Mouse (Mus musculus) MEL (cell line): ENCODE measurements around the gene D430042O09Rik. TPM values are rescaled to one million over a fixed set of nuclear protein-coding genes. Genes with fewer than 3 reads are reported as not detected.

ENCODE experiments used
- DNase-seq: peaks from one replicate; pipeline ENCODE4 v3.0.0; 2011; ENCODE audit warnings: low read depth, low spot score
- H3K27ac ChIP-seq: 2 replicates; pipeline ENCODE4 v1.5.1; 2012; ENCODE audit warnings: low read depth, mild to moderate bottlenecking, control low read depth, low read length, moderate library complexity; ENCODE audit not compliant: control insufficient read depth
- H3K27me3 ChIP-seq, 2 experiments: fragments of 150-350 bp in 1 of 2; sonication (generic) in 1 of 2; 2 replicates each; pipeline ENCODE4 v1.6.1; 2012; ENCODE audit warnings: low read length in 2 of 2, mild to moderate bottlenecking in 2 of 2, improper control_type of control experiment in 1 of 2, moderate library complexity in 1 of 2; ENCODE audit not compliant: insufficient read depth in 2 of 2, control insufficient read depth in 1 of 2
- H3K36me3 ChIP-seq, 2 experiments: 2 replicates each; pipeline ENCODE4 v1.6.1; 2012 to 2014; ENCODE audit warnings: low read length in 2 of 2, improper control_type of control experiment in 1 of 2, inconsistent platforms in 1 of 2, mild to moderate bottlenecking in 1 of 2; ENCODE audit not compliant: insufficient read depth in 2 of 2, control insufficient read depth in 1 of 2
- H3K4me1 ChIP-seq, 2 experiments: fragments of 150-350 bp in 1 of 2; sonication (generic) in 1 of 2; 2 replicates each; pipeline ENCODE4 v1.6.1; 2012; ENCODE audit warnings: low read length in 2 of 2, improper control_type of control experiment in 1 of 2, mild to moderate bottlenecking in 1 of 2; ENCODE audit not compliant: insufficient read depth in 2 of 2, control insufficient read depth in 1 of 2
- H3K4me3 ChIP-seq, 2 experiments: fragments of 150-350 bp in 1 of 2; sonication (generic) in 1 of 2; 2 replicates each; pipeline ENCODE4 v1.5.1; 2012; ENCODE audit warnings: low read depth in 2 of 2, low read length in 2 of 2, mild to moderate bottlenecking in 2 of 2, moderate library complexity in 2 of 2, control low read depth in 1 of 2, improper control_type of control experiment in 1 of 2; ENCODE audit not compliant: control insufficient read depth in 1 of 2, insufficient read depth in 1 of 2
- H3K79me2 ChIP-seq: 2 replicates; pipeline ENCODE4 v1.6.1; 2012; ENCODE audit warnings: mild to moderate bottlenecking, low read length, moderate library complexity; ENCODE audit not compliant: control insufficient read depth, poor library complexity, insufficient read depth
- H3K9ac ChIP-seq: 2 replicates; pipeline ENCODE4 v1.6.1; 2012; ENCODE audit warnings: low read depth, mild to moderate bottlenecking, control low read depth, low read length, moderate library complexity; ENCODE audit not compliant: control insufficient read depth, poor library complexity, severe bottlenecking
- H3K9me3 ChIP-seq: fragments of 150-350 bp; sonication (generic); replicated peaks from 2 replicates; pipeline ENCODE4 v1.6.1; 2012; ENCODE audit warnings: mild to moderate bottlenecking, low read length, improper control_type of control experiment, moderate library complexity; ENCODE audit not compliant: insufficient read depth
- CHD1 ChIP-seq: IDR thresholded peaks from 2 replicates; pipeline ENCODE4 v1.6.1; 2012; ENCODE audit warnings: low read depth, mild to moderate bottlenecking, inconsistent platforms, low read length, improper control_type of control experiment
- CHD2 ChIP-seq: IDR thresholded peaks from 2 replicates; pipeline ENCODE4 v1.6.1; 2011; ENCODE audit warnings: low read length, improper control_type of control experiment
- CTCF ChIP-seq, 3 experiments: IDR thresholded peaks in 2 of 3; conservative IDR thresholded peaks in 1 of 3; 2 replicates each; pipeline ENCODE4 v1.5.1; 2011 to 2012; ENCODE audit warnings: low read length in 3 of 3, low read depth in 2 of 3, mild to moderate bottlenecking in 2 of 3, improper control_type of control experiment in 1 of 3, inconsistent platforms in 1 of 3, mixed read lengths in 1 of 3, moderate library complexity in 1 of 3; ENCODE audit not compliant: control insufficient read depth in 1 of 3, insufficient read depth in 1 of 3, poor library complexity in 1 of 3, severe bottlenecking in 1 of 3
- E2F4 ChIP-seq: IDR thresholded peaks from 2 replicates; pipeline ENCODE4 v1.6.1; 2011; ENCODE audit warnings: low read depth, low read length, improper control_type of control experiment, borderline replicate concordance
- ELF1 ChIP-seq: IDR thresholded peaks from 2 replicates; pipeline ENCODE4 v1.6.1; 2014; ENCODE audit warnings: low read depth, mild to moderate bottlenecking, inconsistent platforms, low read length, improper control_type of control experiment, moderate library complexity
- EP300 ChIP-seq, 2 experiments: IDR thresholded peaks; 2 replicates each; pipeline ENCODE4 v1.6.1; 2011; ENCODE audit warnings: improper control_type of control experiment in 2 of 2, low read length in 2 of 2, low read depth in 1 of 2, mild to moderate bottlenecking in 1 of 2
- GATA1 ChIP-seq: IDR thresholded peaks from 2 replicates; pipeline ENCODE4 v1.6.1; 2011; ENCODE audit warnings: low read depth, low read length, improper control_type of control experiment
- HCFC1 ChIP-seq: IDR thresholded peaks from 2 replicates; pipeline ENCODE4 v1.6.1; 2012; ENCODE audit warnings: low read depth, mild to moderate bottlenecking, inconsistent platforms, low read length, improper control_type of control experiment, moderate library complexity
- JUND ChIP-seq: IDR thresholded peaks from 2 replicates; pipeline ENCODE4 v1.6.1; 2011; ENCODE audit warnings: low read depth, mild to moderate bottlenecking, improper control_type of control experiment, low read length
- MAFK ChIP-seq: IDR thresholded peaks from 2 replicates; pipeline ENCODE4 v1.6.1; 2011; ENCODE audit warnings: low read depth, mild to moderate bottlenecking, low read length, improper control_type of control experiment, borderline replicate concordance
- MAX ChIP-seq: IDR thresholded peaks from 2 replicates; pipeline ENCODE4 v1.6.1; 2011; ENCODE audit warnings: low read length, improper control_type of control experiment
- MAZ ChIP-seq: IDR thresholded peaks from 2 replicates; pipeline ENCODE4 v1.6.1; 2012; ENCODE audit warnings: low read depth, mild to moderate bottlenecking, inconsistent platforms, low read length, improper control_type of control experiment
- MEF2A ChIP-seq: IDR thresholded peaks from 2 replicates; pipeline ENCODE4 v1.6.1; 2014; ENCODE audit warnings: low read depth, mild to moderate bottlenecking, inconsistent platforms, low read length, improper control_type of control experiment; ENCODE audit not compliant: poor library complexity, insufficient replicate concordance, severe bottlenecking; ENCODE audit errors: extremely low read depth
- MXI1 ChIP-seq: IDR thresholded peaks from 2 replicates; pipeline ENCODE4 v1.6.1; 2011; ENCODE audit warnings: mild to moderate bottlenecking, low read depth, low read length, improper control_type of control experiment
- MYB ChIP-seq: IDR thresholded peaks from 2 replicates; pipeline ENCODE4 v1.6.1; 2011; ENCODE audit warnings: mild to moderate bottlenecking, low read depth, low read length, improper control_type of control experiment
- MYC ChIP-seq: IDR thresholded peaks from 2 replicates; pipeline ENCODE4 v1.6.1; 2011; ENCODE audit warnings: low read depth, mild to moderate bottlenecking, low read length, improper control_type of control experiment, moderate library complexity
- NELFE ChIP-seq: IDR thresholded peaks from 2 replicates; pipeline ENCODE4 v1.6.1; 2011; ENCODE audit warnings: low read depth, low read length, improper control_type of control experiment
- POLR2A ChIP-seq, 2 experiments: IDR thresholded peaks; 2 replicates each; pipeline ENCODE4 v1.6.1; 2011 to 2012; ENCODE audit warnings: low read length in 2 of 2, mild to moderate bottlenecking in 2 of 2, control low read depth in 1 of 2, improper control_type of control experiment in 1 of 2, low read depth in 1 of 2, moderate library complexity in 1 of 2; ENCODE audit not compliant: control insufficient read depth in 1 of 2, insufficient read depth in 1 of 2, poor library complexity in 1 of 2
- POLR2AphosphoS5 ChIP-seq: IDR thresholded peaks from 2 replicates; pipeline ENCODE4 v1.6.1; 2012; ENCODE audit warnings: low read depth, borderline replicate concordance, mild to moderate bottlenecking, inconsistent platforms, low read length, moderate library complexity, mixed read lengths
- RAD21 ChIP-seq: IDR thresholded peaks from 2 replicates; pipeline ENCODE4 v1.6.1; 2011; ENCODE audit warnings: mild to moderate bottlenecking, low read depth, low read length, improper control_type of control experiment
- SMC3 ChIP-seq: IDR thresholded peaks from 2 replicates; pipeline ENCODE4 v1.6.1; 2011; ENCODE audit warnings: low read depth, low read length, improper control_type of control experiment
- TAL1 ChIP-seq: IDR thresholded peaks from 2 replicates; pipeline ENCODE4 v1.6.1; 2012; ENCODE audit warnings: mild to moderate bottlenecking, inconsistent platforms, low read length, moderate library complexity, mixed read lengths
- TBP ChIP-seq: IDR thresholded peaks from 2 replicates; pipeline ENCODE4 v1.8.0; 2011; ENCODE audit warnings: low read depth, low read length, improper control_type of control experiment
- USF1 ChIP-seq: IDR thresholded peaks from 2 replicates; pipeline ENCODE4 v1.6.1; 2014; ENCODE audit warnings: low read depth, mild to moderate bottlenecking, inconsistent platforms, low read length, improper control_type of control experiment, moderate library complexity
- USF2 ChIP-seq, 2 experiments: IDR thresholded peaks; 2 replicates each; pipeline ENCODE4 v1.6.1; 2011 to 2012; ENCODE audit warnings: improper control_type of control experiment in 2 of 2, low read length in 2 of 2, borderline replicate concordance in 1 of 2, inconsistent platforms in 1 of 2, low read depth in 1 of 2, mild to moderate bottlenecking in 1 of 2; ENCODE audit not compliant: insufficient read depth in 1 of 2
- ZC3H11A ChIP-seq: IDR thresholded peaks from 2 replicates; pipeline ENCODE4 v1.6.1; 2012; ENCODE audit warnings: low read depth, mild to moderate bottlenecking, inconsistent platforms, low read length, improper control_type of control experiment
- ZKSCAN1 ChIP-seq: IDR thresholded peaks from 2 replicates; pipeline ENCODE4 v1.6.1; 2012; ENCODE audit warnings: low read depth, mild to moderate bottlenecking, inconsistent platforms, low read length, improper control_type of control experiment, moderate library complexity
- ZMIZ1 ChIP-seq: IDR thresholded peaks from 2 replicates; pipeline ENCODE4 v1.6.1; 2012; ENCODE audit warnings: low read depth, mild to moderate bottlenecking, inconsistent platforms, low read length, improper control_type of control experiment, moderate library complexity
- ZNF384 ChIP-seq: IDR thresholded peaks from 2 replicates; pipeline ENCODE4 v1.6.1; 2012; ENCODE audit warnings: low read depth, mild to moderate bottlenecking, inconsistent platforms, low read length, improper control_type of control experiment
- polyA plus RNA-seq, 2 experiments: library from polyadenylated mRNA; stranded (reverse) in 1 of 2; unstranded in 1 of 2; fragments of >175 nt in 1 of 2; fragments of >200 nt in 1 of 2; gene quantifications; 2 replicates each; pipeline versions ENCODE4 v1.2.1 to v1.2.4; 2012; ENCODE audit warnings: low replicate concordance in 2 of 2, low read depth in 1 of 2; ENCODE audit not compliant: insufficient read length in 2 of 2, insufficient read depth in 1 of 2, missing spikeins in 1 of 2
- total RNA-seq: library from RNA; depleted of rRNA; stranded (reverse); fragments of 300-350 nt; gene quantifications from 2 replicates; pipeline ENCODE4 v1.2.3, GENCODE M21; 2012

D430042O09Rik gene
- total and polyA plus RNA-seq, 3 experiments, result 6.2 to 12.8 TPM; not detected in 1

DNA sequence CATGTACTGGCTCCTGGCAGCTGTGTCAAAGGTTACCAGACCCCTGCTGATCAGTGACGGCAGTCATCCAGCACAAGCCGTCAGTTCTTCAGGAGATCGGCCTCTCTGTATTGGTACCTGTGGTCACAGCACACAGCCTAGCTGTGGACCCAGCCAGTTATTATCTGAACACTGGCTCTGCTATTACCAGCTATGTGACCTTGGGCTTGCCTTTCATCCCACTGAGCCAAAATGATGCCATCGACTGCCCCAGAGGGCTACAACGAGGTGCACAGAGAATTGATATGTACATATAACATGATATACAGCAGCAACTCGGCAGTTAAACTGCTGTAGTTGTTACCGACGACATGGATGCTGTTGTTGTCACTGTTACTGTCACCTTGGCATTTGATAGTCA, 82.4 kb downstream of the D430042O09Rik start:
- no peak overlapping the region for H3K27ac ChIP-seq
- H3K4me1 ChIP-seq, result no peaks in the 10 kb centered on the region
- H3K27me3 ChIP-seq, result no peaks in the 10 kb centered on the region
- no peak for DNase-seq
- no peak overlapping the region for H3K4me3 ChIP-seq
- no peaks in the 10 kb centered on the region for H3K36me3 ChIP-seq
- no peaks in the 10 kb centered on the region for H3K79me2 ChIP-seq
- TF ChIP-seq CHD1 (no peak), SMC3 (no peak), MYC (no peak), MAZ (no peak), POLR2AphosphoS5 (no peak)
- H3K9ac ChIP-seq, result no peak overlapping the region
- H3K9me3 ChIP-seq, result no peaks in the 10 kb centered on the region

DNA sequence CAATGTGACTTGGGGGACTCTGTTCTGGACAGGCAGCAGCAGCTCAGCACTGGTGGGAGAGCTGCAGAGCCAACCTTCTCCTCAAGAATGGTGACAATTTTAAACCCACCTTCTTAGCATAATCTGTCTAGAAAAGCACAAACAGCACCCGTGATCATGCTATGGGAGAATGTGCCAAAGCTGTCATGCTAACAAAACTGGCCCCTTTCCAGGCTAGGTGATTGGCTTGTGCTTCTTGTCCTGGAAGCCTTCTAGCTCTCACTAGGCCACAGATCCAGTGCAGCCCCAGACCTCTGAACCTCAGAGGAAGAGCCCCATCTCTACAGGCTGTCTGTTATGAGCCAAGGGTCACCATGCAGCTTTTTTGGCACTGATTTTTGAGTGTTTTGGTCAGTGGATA, 98.9 kb downstream of the D430042O09Rik start:
- no peaks in the 10 kb centered on the region for H3K9me3 ChIP-seq

DNA sequence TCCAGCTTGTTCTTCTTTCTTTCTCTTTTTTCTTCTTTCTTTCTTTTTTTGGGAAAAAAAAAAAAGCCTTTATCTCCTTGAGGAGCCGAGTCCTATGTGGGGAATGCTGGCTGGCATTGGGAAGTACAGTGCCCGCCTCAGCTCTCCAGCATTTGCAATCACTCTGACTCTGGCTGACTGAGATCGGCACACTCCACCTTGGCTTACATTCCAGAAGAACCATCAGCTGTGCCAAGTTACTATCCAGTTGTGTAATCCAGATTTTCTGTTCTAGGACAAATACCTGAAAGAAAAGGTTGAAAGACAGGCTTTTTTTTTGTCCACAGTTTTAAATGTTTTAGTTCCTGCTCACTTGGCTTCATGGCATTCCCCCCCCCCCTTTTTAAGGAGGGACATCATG, 100.5 kb downstream of the D430042O09Rik start:
- TF ChIP-seq TAL1 (no peak), JUND (no peak), MYB (no peak), MEF2A (no peak), EP300 (IDR thresholded peaks at IDR 0.05; ENCODE audit: low read depth in 1 of 2, low read length in 2 of 2) (no peak), E2F4 (no peak), MAZ (no peak), MAFK (no peak), CTCF (IDR thresholded peaks at IDR 0.05 in 2 of 3, conservative IDR thresholded peaks at IDR 0.05 in 1 of 3; ENCODE audit: control insufficient read depth in 1 of 3, insufficient read depth in 1 of 3, low read depth in 2 of 3, low read length in 3 of 3, poor library complexity in 1 of 3, severe bottlenecking in 1 of 3) (no peak), MAX (no peak), ZKSCAN1 (no peak), MYC (no peak), MXI1 (no peak), ZNF384 (no peak), CHD2 (no peak), USF2 (IDR thresholded peaks at IDR 0.05; ENCODE audit: borderline replicate concordance in 1 of 2, insufficient read depth in 1 of 2, low read depth in 1 of 2, low read length in 2 of 2) (no peak), ZC3H11A (no peak), ZMIZ1 (no peak), ELF1 (no peak), SMC3 (no peak)
- no peak overlapping the region for H3K4me3 ChIP-seq
- no peak overlapping the region for H3K27ac ChIP-seq
- DNase-seq, result no peak
- no peaks in the 10 kb centered on the region for H3K27me3 ChIP-seq
- H3K4me1 ChIP-seq, result no peaks in the 10 kb centered on the region; a peak in 1 of 4 replicates
- no peaks in the 10 kb centered on the region for H3K79me2 ChIP-seq
- no peak overlapping the region for H3K9ac ChIP-seq
- no peaks in the 10 kb centered on the region for H3K9me3 ChIP-seq
- no peaks in the 10 kb centered on the region for H3K36me3 ChIP-seq

More for the DNA sequence above, 98.9 kb downstream of the D430042O09Rik start:
- Histone ChIP-seq H3K27ac (no peak overlapping the region), H3K27me3 (no peaks in the 10 kb centered on the region), H3K36me3 (no peaks in the 10 kb centered on the region), H3K4me3 (no peak overlapping the region), H3K9ac (no peak overlapping the region), H3K79me2 (no peaks in the 10 kb centered on the region), H3K4me1 (no peaks in the 10 kb centered on the region; a peak in 1 of 4 replicates)
- no peak for DNase-seq
- TF ChIP-seq EP300 (IDR thresholded peaks at IDR 0.05; ENCODE audit: low read depth in 1 of 2, low read length in 2 of 2) (no peak), HCFC1 (no peak), TAL1 (no peak), MXI1 (no peak), TBP (no peak), RAD21 (no peak), MEF2A (no peak), USF1 (no peak), POLR2A (IDR thresholded peaks at IDR 0.05; ENCODE audit: control insufficient read depth in 1 of 2, insufficient read depth in 1 of 2, low read depth in 1 of 2, low read length in 2 of 2, poor library complexity in 1 of 2) (no peak), GATA1 (no peak), NELFE (no peak), ZNF384 (no peak)
